Mouse (Mus musculus): ENCODE results near the gene Creb5. TPM values are rescaled to one million over a fixed set of nuclear protein-coding genes. Genes with fewer than 3 reads are reported as not detected.

The Creb5 gene
- total RNA-seq, 1 experiment: 1.1 TPM

GRCm38 (mm10) chr6:53506947-53507564 is 220.0 kb downstream of the Creb5 start:
- Histone ChIP-seq H3K27ac (ENCODE audit: insufficient read depth, low read depth, low read length, poor library complexity, severe bottlenecking) (no peak overlapping the region), H3K4me1 (ENCODE audit: control insufficient read depth in 2 of 2, insufficient read depth in 2 of 2, low read length in 2 of 2, poor library complexity in 1 of 2) (no peaks in the 10 kb centered on the region), H3K4me3 (ENCODE audit: insufficient read depth in 1 of 2, low read depth in 1 of 2, low read length in 2 of 2, poor library complexity in 1 of 2, severe bottlenecking in 1 of 2) (no peak overlapping the region), H3K9me3 (ENCODE audit: control insufficient read depth, insufficient read depth, low read depth, low read length) (no peaks in the 10 kb centered on the region), H3K36me3 (ENCODE audit: control insufficient read depth, insufficient read depth, low read length, poor library complexity, severe bottlenecking) (no peaks in the 10 kb centered on the region), H3K9ac (ENCODE audit: insufficient read depth, low read depth, low read length, poor library complexity, severe bottlenecking) (no peak overlapping the region)
- TF ChIP-seq HCFC1 (IDR thresholded peaks at IDR 0.05; ENCODE audit: borderline replicate concordance, insufficient read depth, low read length): no peak
- TF ChIP-seq ZC3H11A (IDR thresholded peaks at IDR 0.05; ENCODE audit: borderline replicate concordance, low read depth, low read length): no peak
- no peak for TF ChIP-seq MAFK (IDR thresholded peaks at IDR 0.05; ENCODE audit: insufficient read depth, low read depth, low read length)
- TF ChIP-seq ZNF384 (IDR thresholded peaks at IDR 0.05; ENCODE audit: low read depth, low read length): no peak
- TF ChIP-seq CHD2 (IDR thresholded peaks at IDR 0.05; ENCODE audit: low read depth, low read length): no peak
- in situ Hi-C loops (cut with MboI; ENCODE audit: low sequenced_read_pairs in 2 of 2, unreplicated experiment in 2 of 2): no loop called here
- no peak for DNase-seq (ENCODE audit: low read depth, low spot score)

- in situ Hi-C loops (cut with MboI; ENCODE audit: low sequenced_read_pairs in 2 of 2, unreplicated experiment in 2 of 2): no loop called here
- H3K27ac ChIP-seq (ENCODE audit: insufficient read depth, low read depth, low read length, poor library complexity, severe bottlenecking): no peak overlapping the region
- H3K36me3 ChIP-seq (ENCODE audit: control insufficient read depth, insufficient read depth, low read length, poor library complexity, severe bottlenecking): no peaks in the 10 kb centered on the region
- H3K4me3 ChIP-seq (ENCODE audit: insufficient read depth in 1 of 2, low read depth in 1 of 2, low read length in 2 of 2, poor library complexity in 1 of 2, severe bottlenecking in 1 of 2): no peak overlapping the region
- no peaks in the 10 kb centered on the region for H3K4me1 ChIP-seq (ENCODE audit: control insufficient read depth in 2 of 2, insufficient read depth in 2 of 2, low read length in 2 of 2, poor library complexity in 1 of 2)
- H3K9me3 ChIP-seq (ENCODE audit: control insufficient read depth, insufficient read depth, low read depth, low read length): no peaks in the 10 kb centered on the region
- H3K9ac ChIP-seq (ENCODE audit: insufficient read depth, low read depth, low read length, poor library complexity, severe bottlenecking): no peak overlapping the region
- no peak for TF ChIP-seq MAFK (IDR thresholded peaks at IDR 0.05; ENCODE audit: insufficient read depth, low read depth, low read length)
- TF ChIP-seq HCFC1 (IDR thresholded peaks at IDR 0.05; ENCODE audit: borderline replicate concordance, insufficient read depth, low read length): no peak
- no peak for TF ChIP-seq CHD2 (IDR thresholded peaks at IDR 0.05; ENCODE audit: low read depth, low read length)
- TF ChIP-seq ZC3H11A (IDR thresholded peaks at IDR 0.05; ENCODE audit: borderline replicate concordance, low read depth, low read length): no peak
- no peak for TF ChIP-seq ZNF384 (IDR thresholded peaks at IDR 0.05; ENCODE audit: low read depth, low read length)
- no peak for DNase-seq (ENCODE audit: low read depth, low spot score)
Measured at GRCm38 (mm10) chr6:53508847-53509494, 221.9 kb downstream of the Creb5 start.

- Histone ChIP-seq H3K36me3 (ENCODE audit: control insufficient read depth, insufficient read depth, low read length, poor library complexity, severe bottlenecking) (no peaks in the 10 kb centered on the region), H3K4me1 (ENCODE audit: control insufficient read depth in 2 of 2, insufficient read depth in 2 of 2, low read length in 2 of 2, poor library complexity in 1 of 2) (no peaks in the 10 kb centered on the region), H3K27ac (ENCODE audit: insufficient read depth, low read depth, low read length, poor library complexity, severe bottlenecking) (no peak overlapping the region), H3K4me3 (ENCODE audit: insufficient read depth in 1 of 2, low read depth in 1 of 2, low read length in 2 of 2, poor library complexity in 1 of 2, severe bottlenecking in 1 of 2) (no peak overlapping the region), H3K9ac (ENCODE audit: insufficient read depth, low read depth, low read length, poor library complexity, severe bottlenecking) (no peak overlapping the region), H3K9me3 (ENCODE audit: control insufficient read depth, insufficient read depth, low read depth, low read length) (no peaks in the 10 kb centered on the region)
- in situ Hi-C loops (cut with MboI; ENCODE audit: low sequenced_read_pairs in 2 of 2, unreplicated experiment in 2 of 2): no loop called here
- TF ChIP-seq MAFK (IDR thresholded peaks at IDR 0.05; ENCODE audit: insufficient read depth, low read depth, low read length) (no peak), CHD2 (IDR thresholded peaks at IDR 0.05; ENCODE audit: low read depth, low read length) (no peak), ZC3H11A (IDR thresholded peaks at IDR 0.05; ENCODE audit: borderline replicate concordance, low read depth, low read length) (no peak), ZNF384 (IDR thresholded peaks at IDR 0.05; ENCODE audit: low read depth, low read length) (no peak), HCFC1 (IDR thresholded peaks at IDR 0.05; ENCODE audit: borderline replicate concordance, insufficient read depth, low read length) (no peak)
- no peak for DNase-seq (ENCODE audit: low read depth, low spot score)
Measured at GRCm38 (mm10) chr6:53510005-53510404, 222.9 kb downstream of the Creb5 start.

GRCm38 (mm10) chr6:53512226-53512625 is 225.2 kb downstream of the Creb5 start:
- no peak overlapping the region for H3K4me3 ChIP-seq (ENCODE audit: insufficient read depth in 1 of 2, low read depth in 1 of 2, low read length in 2 of 2, poor library complexity in 1 of 2, severe bottlenecking in 1 of 2)
- TF ChIP-seq ZC3H11A (IDR thresholded peaks at IDR 0.05; ENCODE audit: borderline replicate concordance, low read depth, low read length) (no peak), ZNF384 (IDR thresholded peaks at IDR 0.05; ENCODE audit: low read depth, low read length) (no peak), HCFC1 (IDR thresholded peaks at IDR 0.05; ENCODE audit: borderline replicate concordance, insufficient read depth, low read length) (no peak), CHD2 (IDR thresholded peaks at IDR 0.05; ENCODE audit: low read depth, low read length) (no peak), MAFK (IDR thresholded peaks at IDR 0.05; ENCODE audit: insufficient read depth, low read depth, low read length) (no peak)
- no peak overlapping the region for H3K27ac ChIP-seq (ENCODE audit: insufficient read depth, low read depth, low read length, poor library complexity, severe bottlenecking)
- H3K4me1 ChIP-seq (ENCODE audit: control insufficient read depth in 2 of 2, insufficient read depth in 2 of 2, low read length in 2 of 2, poor library complexity in 1 of 2): no peaks in the 10 kb centered on the region
- no peak overlapping the region for H3K9ac ChIP-seq (ENCODE audit: insufficient read depth, low read depth, low read length, poor library complexity, severe bottlenecking)
- no peak for DNase-seq (ENCODE audit: low read depth, low spot score)
- H3K36me3 ChIP-seq (ENCODE audit: control insufficient read depth, insufficient read depth, low read length, poor library complexity, severe bottlenecking): no peaks in the 10 kb centered on the region
- H3K9me3 ChIP-seq (ENCODE audit: control insufficient read depth, insufficient read depth, low read depth, low read length): no peaks in the 10 kb centered on the region
- in situ Hi-C loops (cut with MboI; ENCODE audit: low sequenced_read_pairs in 2 of 2, unreplicated experiment in 2 of 2): no loop called here
